Mouse (Mus musculus): ENCODE data around the gene Gipr. TPM values are rescaled to one million over a fixed set of nuclear protein-coding genes. Genes with fewer than 3 reads are reported as not detected.

Gipr gene
- total RNA-seq, 1 experiment: 1.5 TPM

DNA sequence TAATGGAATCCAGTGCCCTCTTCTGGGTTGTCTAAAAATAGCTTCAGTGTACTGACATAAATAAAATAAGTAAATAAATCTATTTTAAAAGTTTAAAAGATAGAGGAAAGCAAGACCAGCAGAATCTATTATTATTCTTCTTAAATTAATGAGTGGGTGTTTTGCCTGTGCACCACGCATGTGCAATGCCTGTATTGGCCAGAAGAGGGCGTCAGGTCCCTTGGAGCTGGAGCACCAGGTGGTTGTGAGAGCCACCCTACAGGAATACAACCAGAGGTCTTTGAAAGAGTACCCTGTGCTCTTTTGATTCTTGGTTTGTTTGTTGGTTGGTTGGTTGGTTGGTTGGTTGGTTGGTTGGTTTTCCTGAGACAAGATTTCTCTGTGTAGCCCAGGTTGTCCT lies 32.1 kb upstream of the Gipr start:
- Histone ChIP-seq H3K9me3 (ENCODE audit: control insufficient read depth, insufficient read depth, low read depth, low read length) (no peaks in the 10 kb centered on the region), H3K36me3 (ENCODE audit: control insufficient read depth, insufficient read depth, low read length, poor library complexity, severe bottlenecking) (peaks cover 2% of the 10 kb centered on the region; the same call in 1 of the 2 replicates)

GRCm38 (mm10) chr7:19196676-19197075 lies 30.7 kb upstream of the Gipr start:
- TF ChIP-seq HCFC1 (IDR thresholded peaks at IDR 0.05; ENCODE audit: borderline replicate concordance, insufficient read depth, low read length): no peak
- no peak for TF ChIP-seq ZNF384 (IDR thresholded peaks at IDR 0.05; ENCODE audit: low read depth, low read length)
- TF ChIP-seq ZC3H11A (IDR thresholded peaks at IDR 0.05; ENCODE audit: borderline replicate concordance, low read depth, low read length): no peak
- no peak for TF ChIP-seq CHD2 (IDR thresholded peaks at IDR 0.05; ENCODE audit: low read depth, low read length)
- TF ChIP-seq MAFK (IDR thresholded peaks at IDR 0.05; ENCODE audit: insufficient read depth, low read depth, low read length): no peak
- no peak overlapping the region for H3K27ac ChIP-seq (ENCODE audit: insufficient read depth, low read depth, low read length, poor library complexity, severe bottlenecking)
- peaks cover 2% of the 10 kb centered on the region; the same call in 1 of the 2 replicates for H3K36me3 ChIP-seq (ENCODE audit: control insufficient read depth, insufficient read depth, low read length, poor library complexity, severe bottlenecking)
- H3K4me3 ChIP-seq (ENCODE audit: insufficient read depth in 1 of 2, low read depth in 1 of 2, low read length in 2 of 2, poor library complexity in 1 of 2, severe bottlenecking in 1 of 2): no peak overlapping the region
- no peak overlapping the region for H3K9ac ChIP-seq (ENCODE audit: insufficient read depth, low read depth, low read length, poor library complexity, severe bottlenecking)
- no peaks in the 10 kb centered on the region for H3K9me3 ChIP-seq (ENCODE audit: control insufficient read depth, insufficient read depth, low read depth, low read length)
- DNase-seq (ENCODE audit: low read depth, low spot score): peak; percentile 77
- in situ Hi-C loops (cut with MboI; ENCODE audit: low sequenced_read_pairs in 2 of 2, unreplicated experiment in 2 of 2): no loop called here
- peaks cover 0 to 10% of the 10 kb centered on the region in 2 experiments; a peak in 3 of 4 replicates for H3K4me1 ChIP-seq (ENCODE audit: control insufficient read depth in 2 of 2, insufficient read depth in 2 of 2, low read length in 2 of 2, poor library complexity in 1 of 2)

More for the DNA sequence above, 32.1 kb upstream of the Gipr start:
- no peak overlapping the region for H3K9ac ChIP-seq (ENCODE audit: insufficient read depth, low read depth, low read length, poor library complexity, severe bottlenecking)
- no peak for DNase-seq (ENCODE audit: low read depth, low spot score)
- in situ Hi-C loops (cut with MboI; ENCODE audit: low sequenced_read_pairs in 2 of 2, unreplicated experiment in 2 of 2): no loop called here
- peaks cover 3 to 15% of the 10 kb centered on the region in 2 experiments; a peak in 3 of 4 replicates for H3K4me1 ChIP-seq (ENCODE audit: control insufficient read depth in 2 of 2, insufficient read depth in 2 of 2, low read length in 2 of 2, poor library complexity in 1 of 2)
- no peak overlapping the region for H3K4me3 ChIP-seq (ENCODE audit: insufficient read depth in 1 of 2, low read depth in 1 of 2, low read length in 2 of 2, poor library complexity in 1 of 2, severe bottlenecking in 1 of 2)
- no peak overlapping the region for H3K27ac ChIP-seq (ENCODE audit: insufficient read depth, low read depth, low read length, poor library complexity, severe bottlenecking)
- TF ChIP-seq MAFK (IDR thresholded peaks at IDR 0.05; ENCODE audit: insufficient read depth, low read depth, low read length) (no peak), ZC3H11A (IDR thresholded peaks at IDR 0.05; ENCODE audit: borderline replicate concordance, low read depth, low read length) (0 out of 2 replicates have a peak, but pooled peaks have one; percentile 23), ZNF384 (IDR thresholded peaks at IDR 0.05; ENCODE audit: low read depth, low read length) (no peak), HCFC1 (IDR thresholded peaks at IDR 0.05; ENCODE audit: borderline replicate concordance, insufficient read depth, low read length) (no peak), CHD2 (IDR thresholded peaks at IDR 0.05; ENCODE audit: low read depth, low read length) (no peak)

GRCm38 (mm10) chr7:19194676-19195075 lies 28.7 kb upstream of the Gipr start:
- Histone ChIP-seq H3K9ac (ENCODE audit: insufficient read depth, low read depth, low read length, poor library complexity, severe bottlenecking) (no peak overlapping the region), H3K27ac (ENCODE audit: insufficient read depth, low read depth, low read length, poor library complexity, severe bottlenecking) (no peak overlapping the region), H3K4me1 (ENCODE audit: control insufficient read depth in 2 of 2, insufficient read depth in 2 of 2, low read length in 2 of 2, poor library complexity in 1 of 2) (peaks cover 0 to 2% of the 10 kb centered on the region in 2 experiments; a peak in 2 of 4 replicates), H3K9me3 (ENCODE audit: control insufficient read depth, insufficient read depth, low read depth, low read length) (no peaks in the 10 kb centered on the region), H3K36me3 (ENCODE audit: control insufficient read depth, insufficient read depth, low read length, poor library complexity, severe bottlenecking) (peaks cover 10% of the 10 kb centered on the region; the same call in 1 of the 2 replicates), H3K4me3 (ENCODE audit: insufficient read depth in 1 of 2, low read depth in 1 of 2, low read length in 2 of 2, poor library complexity in 1 of 2, severe bottlenecking in 1 of 2) (no peak overlapping the region)
- no peak for TF ChIP-seq MAFK (IDR thresholded peaks at IDR 0.05; ENCODE audit: insufficient read depth, low read depth, low read length)
- TF ChIP-seq ZC3H11A (IDR thresholded peaks at IDR 0.05; ENCODE audit: borderline replicate concordance, low read depth, low read length): no peak
- no peak for TF ChIP-seq ZNF384 (IDR thresholded peaks at IDR 0.05; ENCODE audit: low read depth, low read length)
- TF ChIP-seq HCFC1 (IDR thresholded peaks at IDR 0.05; ENCODE audit: borderline replicate concordance, insufficient read depth, low read length): no peak
- no peak for TF ChIP-seq CHD2 (IDR thresholded peaks at IDR 0.05; ENCODE audit: low read depth, low read length)
- no peak for DNase-seq (ENCODE audit: low read depth, low spot score)
- in situ Hi-C loops (cut with MboI; ENCODE audit: low sequenced_read_pairs in 2 of 2, unreplicated experiment in 2 of 2): no loop called here

GRCm38 (mm10) chr7:19184758-19185157 lies 18.8 kb upstream of the Gipr start:
- DNase-seq (ENCODE audit: low read depth, low spot score): no peak
- Histone ChIP-seq H3K36me3 (ENCODE audit: control insufficient read depth, insufficient read depth, low read length, poor library complexity, severe bottlenecking) (peaks cover 4% of the 10 kb centered on the region; the same call in 1 of the 2 replicates), H3K9me3 (ENCODE audit: control insufficient read depth, insufficient read depth, low read depth, low read length) (no peaks in the 10 kb centered on the region), H3K27ac (ENCODE audit: insufficient read depth, low read depth, low read length, poor library complexity, severe bottlenecking) (peak overlapping the region; percentile 47), H3K4me3 (ENCODE audit: insufficient read depth in 1 of 2, low read depth in 1 of 2, low read length in 2 of 2, poor library complexity in 1 of 2, severe bottlenecking in 1 of 2) (no peak overlapping the region), H3K9ac (ENCODE audit: insufficient read depth, low read depth, low read length, poor library complexity, severe bottlenecking) (no peak overlapping the region), H3K4me1 (ENCODE audit: control insufficient read depth in 2 of 2, insufficient read depth in 2 of 2, low read length in 2 of 2, poor library complexity in 1 of 2) (peaks cover 5 to 25% of the 10 kb centered on the region in 2 experiments; a peak in 3 of 4 replicates)
- TF ChIP-seq ZNF384 (IDR thresholded peaks at IDR 0.05; ENCODE audit: low read depth, low read length): no peak
- no peak for TF ChIP-seq MAFK (IDR thresholded peaks at IDR 0.05; ENCODE audit: insufficient read depth, low read depth, low read length)
- in situ Hi-C loops (cut with MboI; ENCODE audit: low sequenced_read_pairs in 2 of 2, unreplicated experiment in 2 of 2): loop anchor here in 1 of 2 experiments (5.0 kb wide), 1 partner anchor 98 kb away; the partner anchor contains the start of genes Ppm1n and Rtn2

All from ES-E14 (cell line).